Mouse (Mus musculus) T-cell, adult 2 months (primary cell): ENCODE measurements around the gene Sapcd1.
"Not testable (repeated sequence)": the region's sequence is repeated elsewhere in the genome, so short reads cannot be mapped to it uniquely, and the experiment has no call there.

ENCODE experiments used
- DNase-seq: peaks from one replicate; pipeline ENCODE4 v3.0.0; 2022; ENCODE audit warnings: low spot score

Sapcd1 gene

GRCm38 (mm10) chr17:35052271-35052798 is 24.5 kb upstream of the Sapcd1 start:
- DNase-seq = no peak

DNA sequence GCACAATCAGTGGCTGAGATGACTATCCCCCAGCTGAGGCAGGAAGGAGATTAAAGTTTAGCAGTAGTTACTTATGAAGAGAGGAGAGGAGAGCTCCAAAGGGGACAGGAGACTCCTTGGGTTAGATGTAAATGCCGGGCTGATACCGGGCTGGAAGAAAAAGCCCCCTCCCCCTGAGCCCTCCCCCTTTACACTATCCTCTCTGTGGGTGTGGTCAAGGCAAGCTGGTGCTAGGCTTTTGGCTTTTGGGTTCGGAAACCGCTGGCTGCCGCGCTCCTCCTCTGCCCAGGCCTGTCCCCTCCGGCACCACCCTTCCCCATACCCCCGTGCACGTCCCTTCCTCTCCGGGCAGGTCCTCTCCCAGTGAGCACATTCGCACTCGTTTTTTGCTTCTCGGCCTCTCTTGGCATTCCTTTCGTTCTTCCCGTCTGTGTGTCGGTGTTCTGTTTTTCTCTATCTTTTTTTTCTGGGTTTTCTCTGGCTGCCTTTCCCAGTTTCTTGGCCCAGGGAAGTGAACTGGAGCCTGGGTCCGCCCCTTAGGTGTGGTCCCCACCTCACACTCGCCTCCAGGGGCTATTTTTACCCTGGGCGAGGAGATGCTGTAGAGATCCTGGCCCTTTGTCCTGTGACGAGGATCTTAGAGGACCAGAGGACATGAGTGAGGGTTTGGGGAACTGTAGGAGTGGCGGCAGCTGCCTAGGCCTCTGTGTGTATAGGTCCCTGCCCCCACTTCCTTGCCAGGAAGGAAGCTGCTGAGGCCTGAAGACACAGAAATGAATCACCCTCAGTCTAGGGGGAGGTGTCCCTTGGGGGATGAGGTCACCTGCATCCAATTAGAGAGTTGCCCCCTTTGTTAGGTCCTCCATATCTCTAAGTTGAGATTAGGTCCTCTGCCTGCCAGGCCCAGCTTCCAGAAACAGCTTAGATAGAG is 23.6 kb upstream of the Sapcd1 start:
- peak; percentile 80 for DNase-seq

GRCm38 (mm10) chr17:35050126-35050750 is 22.4 kb upstream of the Sapcd1 start:
- peak; percentile 42 for DNase-seq

DNA sequence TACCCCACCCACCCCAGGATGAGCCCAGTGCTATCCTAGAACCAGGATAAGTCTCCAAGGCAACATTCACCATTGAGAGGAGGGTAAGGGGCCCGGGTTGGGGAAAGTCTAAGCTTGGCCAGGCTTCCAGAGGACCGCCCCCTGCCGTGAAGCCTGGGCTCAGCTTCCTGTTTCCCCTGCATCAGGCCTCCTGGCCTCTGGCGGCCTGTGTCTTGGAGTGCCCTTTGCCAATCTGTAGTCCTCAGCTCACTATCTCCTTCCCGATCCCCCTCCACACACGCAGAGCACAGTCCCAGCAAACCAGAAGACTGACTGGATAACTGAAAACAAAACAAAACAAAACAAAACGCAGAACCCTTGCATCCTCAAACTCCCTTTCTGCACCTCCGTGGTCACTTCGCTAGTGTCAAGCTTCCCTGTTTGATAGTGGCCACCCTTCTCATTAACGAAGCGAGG is 21.8 kb upstream of the Sapcd1 start, which contains the start of gene Clic1:
TSS of gene Clic1 (plus strand) at position 406 of the 456 bp plus-strand sequence.
- peak; percentile 21 for DNase-seq

DNA sequence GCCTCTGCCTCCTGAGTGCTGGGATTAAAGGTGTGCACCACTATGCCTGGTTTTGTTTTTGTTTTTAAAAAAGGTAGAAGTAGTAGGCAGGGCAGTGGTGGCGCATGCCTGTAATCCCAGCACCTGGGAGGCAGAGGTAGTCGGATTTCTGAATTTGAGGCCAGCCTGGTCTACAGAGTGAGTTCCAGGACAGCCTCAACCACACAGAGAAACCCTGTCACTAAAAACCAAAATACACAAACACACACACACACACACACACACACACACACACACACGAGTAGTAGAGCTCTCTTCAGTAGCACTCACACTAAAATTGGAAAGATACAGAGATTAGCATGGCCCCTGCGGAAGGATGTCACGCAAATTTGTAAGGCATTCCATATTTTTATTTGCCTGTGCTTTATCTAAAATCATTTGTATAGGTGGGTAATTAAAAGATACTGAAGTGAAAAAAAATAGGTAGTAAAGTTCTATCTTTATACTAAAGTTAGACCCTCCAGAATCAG is 21.2 kb upstream of the Sapcd1 start:
- DNase-seq = no peak

DNA sequence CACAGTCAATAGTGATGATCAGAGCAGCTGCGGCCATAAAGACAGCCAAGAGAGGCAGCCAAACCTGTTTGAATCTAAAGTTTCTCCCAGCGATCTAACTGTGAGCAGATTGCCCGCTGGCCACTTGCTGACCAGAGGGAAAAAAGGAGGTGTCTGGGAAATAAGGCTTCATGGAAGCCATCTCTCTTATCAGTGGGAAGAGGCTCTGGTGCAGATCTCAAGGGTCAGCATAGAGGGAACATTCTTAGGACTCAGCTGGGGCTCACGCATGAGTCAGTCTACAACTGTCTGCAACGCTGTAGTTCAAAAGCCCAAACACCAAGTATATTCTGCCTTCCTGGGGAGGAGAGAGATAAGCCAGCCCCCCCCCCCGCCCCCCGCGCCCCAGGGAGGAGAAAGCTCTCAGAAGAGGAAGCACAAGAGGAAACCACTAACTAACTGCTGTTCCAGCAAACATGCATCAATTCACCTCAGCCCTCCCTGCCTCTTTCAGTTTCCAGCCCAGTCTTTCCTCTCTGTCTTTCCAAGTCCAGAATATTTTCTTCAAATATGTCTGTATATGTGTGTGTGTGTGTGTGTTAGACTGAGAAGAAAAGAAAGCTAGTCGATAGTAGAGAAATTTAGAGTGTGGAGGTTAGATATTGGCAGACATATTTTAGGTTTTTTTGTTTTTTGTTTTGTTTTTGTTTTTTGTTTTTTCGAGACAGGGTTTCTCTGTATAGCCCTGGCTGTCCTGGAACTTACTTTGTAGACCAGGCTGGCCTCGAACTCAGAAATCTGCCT is 20.5 kb upstream of the Sapcd1 start:
- peak; percentile 42 for DNase-seq

GRCm38 (mm10) chr17:35047688-35048087 is 19.9 kb upstream of the Sapcd1 start:
- DNase-seq = no peak

- peak; percentile 94 for DNase-seq
Measured at GRCm38 (mm10) chr17:35046681-35047455, 19.1 kb upstream of the Sapcd1 start, which contains the start of gene Msh5. Gene Msh5 (minus strand): TSS chr17:35046745.

GRCm38 (mm10) chr17:35045807-35046680 is 18.2 kb upstream of the Sapcd1 start:
- no peak for DNase-seq

DNA sequence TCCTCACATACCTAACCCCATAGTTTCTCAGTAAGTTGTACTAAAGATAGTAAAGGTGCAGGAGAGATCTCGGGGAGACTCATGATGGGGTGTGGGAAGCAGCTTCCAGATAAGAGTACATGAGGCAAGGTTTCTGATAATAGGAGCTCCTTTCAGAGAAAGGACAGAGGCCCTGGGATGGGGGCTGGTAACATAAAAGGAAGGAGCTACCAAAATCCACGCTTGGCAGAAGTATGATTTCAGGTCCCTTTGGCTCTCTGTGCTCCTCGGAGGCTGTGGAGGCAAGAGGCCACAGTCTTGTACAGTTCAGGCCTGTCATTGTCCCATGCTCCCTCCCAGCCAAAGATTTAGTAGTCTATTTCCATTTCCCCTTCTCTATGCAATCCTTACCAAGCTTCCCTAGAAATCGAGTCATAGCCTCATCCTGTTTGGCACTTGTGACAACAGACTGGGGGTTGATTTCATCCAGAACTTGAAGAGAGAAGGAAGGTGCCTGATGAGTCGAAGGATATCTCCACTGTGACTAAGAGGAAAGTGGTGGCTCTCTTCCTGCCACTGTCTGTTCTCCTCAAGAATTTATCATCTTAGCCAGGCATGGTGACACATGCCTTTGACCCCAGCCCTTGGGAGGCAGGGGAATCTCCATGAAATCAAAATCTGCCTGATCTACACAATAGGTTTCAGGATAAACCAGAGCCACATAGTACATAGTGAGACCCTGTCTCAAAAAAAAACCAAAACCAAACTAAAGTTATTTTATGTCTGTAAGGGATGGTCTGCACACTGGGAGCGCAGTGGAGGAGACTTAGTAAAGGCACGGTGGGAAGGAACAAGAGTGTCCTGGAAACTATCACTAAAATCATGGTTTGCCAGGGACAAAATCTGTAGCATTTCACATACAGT is 17.3 kb upstream of the Sapcd1 start:
- no peak for DNase-seq

- DNase-seq = no peak
Measured at GRCm38 (mm10) chr17:35043794-35044193, 16.0 kb upstream of the Sapcd1 start.

- no peak for DNase-seq
Measured at GRCm38 (mm10) chr17:35039121-35039873, 11.5 kb upstream of the Sapcd1 start.

- DNase-seq = no peak
Measured at GRCm38 (mm10) chr17:35034896-35035295, 7.1 kb upstream of the Sapcd1 start.

GRCm38 (mm10) chr17:35033703-35034102 is 5.9 kb upstream of the Sapcd1 start:
- DNase-seq = not testable (repeated sequence)

- no peak for DNase-seq
Measured at GRCm38 (mm10) chr17:35032323-35032870, 4.6 kb upstream of the Sapcd1 start.

DNA sequence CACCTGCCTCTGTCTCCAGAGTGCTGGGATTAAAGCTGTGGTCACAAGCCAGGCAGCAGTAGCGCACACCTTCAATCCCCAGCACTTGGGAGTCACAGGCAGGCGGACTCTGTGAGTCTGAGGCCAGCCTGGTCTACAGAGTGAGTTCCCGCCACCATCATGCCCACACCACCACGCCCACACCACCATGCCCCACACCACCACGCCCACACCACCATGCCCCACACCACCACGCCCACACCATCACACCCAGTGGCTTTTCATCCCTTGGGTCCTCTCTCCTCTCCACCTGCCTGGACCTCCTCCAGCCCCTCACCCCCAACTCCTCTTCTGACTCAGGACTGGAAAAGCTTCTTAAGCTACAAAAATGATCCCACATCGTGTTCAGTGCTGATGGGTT is 4.1 kb upstream of the Sapcd1 start:
- no peak for DNase-seq

DNA sequence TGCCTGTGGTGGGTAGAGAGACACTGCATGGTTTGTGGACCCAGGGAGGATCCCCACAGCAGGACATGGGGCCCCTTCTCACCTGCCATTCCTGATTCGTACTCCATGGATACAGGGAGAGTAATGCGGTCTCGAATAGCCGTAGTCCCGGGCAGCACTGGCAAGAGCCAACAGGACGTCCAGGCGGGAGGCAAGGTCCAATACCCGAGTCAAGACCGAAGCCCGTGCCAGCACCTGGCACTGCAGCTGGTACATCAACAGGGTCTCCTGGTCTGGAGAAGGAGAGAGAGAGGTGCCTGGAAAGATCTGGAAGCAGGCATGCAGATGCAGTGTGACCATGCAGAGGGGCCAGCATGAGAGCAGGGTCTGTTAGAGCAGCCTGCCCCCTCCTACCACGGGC is 3.5 kb upstream of the Sapcd1 start:
- no peak for DNase-seq
